Mouse (Mus musculus): ENCODE data around the gene Ano8.
"Not testable (repeated sequence)": the region's sequence is repeated elsewhere in the genome, so short reads cannot be mapped to it uniquely, and the experiment has no call there.

The Ano8 gene

DNA sequence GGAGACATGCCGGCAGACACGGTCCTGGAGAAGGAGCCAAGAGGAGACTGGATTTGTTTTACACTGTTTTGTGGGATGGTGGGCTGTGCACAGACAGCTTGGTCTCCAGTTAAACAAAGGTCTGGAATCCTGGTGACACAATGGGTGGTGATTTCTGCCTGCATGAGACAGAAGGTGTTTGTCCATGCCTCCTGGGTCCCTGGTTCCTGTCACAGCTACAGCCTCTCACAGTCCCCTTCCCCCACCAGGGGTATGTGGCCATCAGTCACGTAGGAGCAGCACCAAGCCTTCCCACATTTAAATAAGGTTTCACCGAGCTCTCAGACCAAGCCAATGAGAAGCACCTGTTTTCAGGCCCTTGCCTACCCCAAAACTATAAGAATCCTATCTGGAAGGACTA, 34.4 kb downstream of the Ano8 start:
- no peak for DNase-seq (ENCODE audit: low read depth in 2 of 2, low spot score in 2 of 2)

DNA sequence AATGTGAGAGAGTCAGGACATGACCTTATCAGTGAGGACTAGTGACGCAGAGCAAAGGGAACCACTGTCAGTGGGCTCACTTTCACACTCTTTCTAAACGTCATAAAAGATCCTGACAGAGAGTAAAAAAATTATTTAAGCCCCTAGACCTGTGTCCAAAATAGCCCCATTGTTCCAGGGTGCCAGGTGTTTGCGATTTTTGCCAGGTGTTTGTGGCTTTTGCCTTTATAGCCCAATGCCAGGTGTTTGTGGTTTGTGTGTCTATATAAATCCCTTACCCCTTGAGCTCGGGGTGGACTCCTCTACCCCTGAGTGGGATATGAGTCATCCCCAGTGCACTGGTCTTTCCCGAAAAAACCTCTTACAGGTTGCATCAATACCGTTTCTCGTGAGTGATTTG, 40.7 kb downstream of the Ano8 start:
- DNase-seq (ENCODE audit: low read depth in 2 of 2, low spot score in 2 of 2), result no peak

DNA sequence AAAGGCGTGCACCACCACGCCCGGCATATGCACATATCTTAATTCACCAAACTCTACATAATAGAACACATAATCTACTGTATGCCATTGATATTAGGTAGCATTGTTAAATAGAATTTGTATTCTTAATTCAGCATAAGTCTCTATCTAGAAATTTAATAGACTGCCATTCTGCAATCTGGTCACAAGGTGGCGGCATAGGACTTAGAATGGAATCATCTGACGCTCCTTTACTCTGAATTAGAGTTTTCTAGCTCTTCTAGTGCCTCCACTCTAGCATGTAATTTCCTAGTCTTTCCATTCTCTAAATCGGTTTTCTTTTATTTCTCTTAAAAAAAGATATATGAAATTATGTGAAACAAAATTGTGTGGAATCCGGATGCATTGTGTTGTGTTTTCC, 44.4 kb downstream of the Ano8 start:
- peak; percentile 56 to 65 for DNase-seq (ENCODE audit: low read depth in 2 of 2, low spot score in 2 of 2)

GRCm38 (mm10) chr8:71437041-71437440, 48.7 kb downstream of the Ano8 start:
- no peak for DNase-seq (ENCODE audit: low read depth in 2 of 2, low spot score in 2 of 2)

DNA sequence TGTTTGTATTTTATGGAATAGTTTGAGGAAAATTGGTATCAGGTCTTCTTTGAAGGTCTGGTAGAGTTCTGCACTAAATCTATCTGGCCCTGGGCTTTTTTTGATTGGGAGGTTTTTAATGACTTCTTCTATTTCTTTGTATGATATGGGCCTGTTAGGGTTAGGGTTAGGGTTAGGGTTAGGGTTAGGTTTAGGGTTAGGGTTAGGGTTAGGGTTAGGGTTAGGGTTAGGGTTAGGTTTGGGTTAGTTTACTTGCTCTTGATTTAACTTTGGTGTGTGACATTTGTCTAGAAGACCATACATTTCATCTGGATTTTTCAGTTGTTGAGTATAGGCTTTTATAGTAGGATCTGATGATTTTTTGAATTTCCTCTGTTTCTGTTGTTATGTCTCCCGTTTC, 52.8 kb downstream of the Ano8 start:
- DNase-seq (ENCODE audit: low read depth in 2 of 2, low spot score in 2 of 2), result not testable (repeated sequence)

Data from CD8-positive naive resting alpha-beta T cell, adult 2 months (primary cell).